Mouse (Mus musculus) midbrain, embryonic 16.5 days (tissue): Measurements from ENCODE around the gene Tec. TPM values are rescaled to one million over a fixed set of nuclear protein-coding genes. Genes with fewer than 3 reads are reported as not detected.

Experiments used
- ATAC-seq: fragments of 200-750 bp; cut with Nextera tagmentation; 2 replicates; pipeline ENCODE4 v1.8.0; 2017; ENCODE audit warnings: moderate TSS enrichment
- H3K27ac ChIP-seq: fragments of 300-500 bp; sonication (generic); 2 replicates; pipeline ENCODE4 v1.5.1; 2014; ENCODE audit warnings: mild to moderate bottlenecking, low read length, mixed read lengths
- H3K27me3 ChIP-seq: fragments of 300-500 bp; sonication (generic); 2 replicates; pipeline ENCODE4 v1.6.1; 2014; ENCODE audit warnings: low read depth, low read length, mixed read lengths; ENCODE audit not compliant: control insufficient read depth, insufficient read depth
- H3K36me3 ChIP-seq: fragments of 300-500 bp; sonication (generic); 2 replicates; pipeline ENCODE4 v1.6.1; 2014; ENCODE audit warnings: mild to moderate bottlenecking, low read length, moderate library complexity, mixed read lengths; ENCODE audit not compliant: control insufficient read depth, insufficient read depth
- H3K4me1 ChIP-seq: fragments of 300-500 bp; sonication (generic); 2 replicates; pipeline ENCODE4 v1.6.1; 2014; ENCODE audit warnings: mild to moderate bottlenecking, low read length, mixed read lengths; ENCODE audit not compliant: control insufficient read depth, insufficient read depth
- H3K4me2 ChIP-seq: fragments of 300-500 bp; sonication (generic); 2 replicates; pipeline ENCODE4 v1.6.1; 2014; ENCODE audit warnings: mild to moderate bottlenecking, low read length, mixed read lengths
- H3K4me3 ChIP-seq: fragments of 300-500 bp; sonication (generic); 2 replicates; pipeline ENCODE4 v1.5.1; 2014; ENCODE audit warnings: low read depth, mild to moderate bottlenecking, low read length, moderate library complexity, mixed read lengths
- H3K9ac ChIP-seq: fragments of 300-500 bp; sonication (generic); 2 replicates; pipeline ENCODE4 v1.6.1; 2014; ENCODE audit warnings: low read depth, low read length, mixed read lengths
- H3K9me3 ChIP-seq: fragments of 300-500 bp; sonication (generic); replicated peaks from 2 replicates; pipeline ENCODE4 v1.6.1; 2014; ENCODE audit warnings: mild to moderate bottlenecking, low read length, mixed read lengths; ENCODE audit not compliant: control insufficient read depth, poor library complexity, severe bottlenecking
- WGBS: fragments of 180-500 bp; shearing (Covaris S2); extraction: QIAGEN DNeasy Blood & Tissue Kit; methylation state at CpG from one replicate; pipeline ENCODE4 v1.1.7; 2014; 5-methylcytosine and 5-hydroxymethylcytosine counted together
- polyA plus RNA-seq: library from polyadenylated mRNA; unstranded; fragments of >200 nt; fragmentation: Nextera tagmentation; extraction: Ambion mirVana; gene quantifications from 2 replicates; pipeline ENCODE4 v1.2.1, GENCODE M21; 2015

Gene Tec
- 4.6 and 5.4 TPM in 2 replicates for polyA plus RNA-seq

- Histone ChIP-seq H3K27ac (no peak within 1 kb of the TSS), H3K4me3 (peak within 1 kb of the TSS; percentile 57), H3K4me2 (peak within 1 kb of the TSS; percentile 96), H3K27me3 (peaks cover 10% of the 10 kb centered on the region), H3K9ac (peak within 1 kb of the TSS; percentile 64), H3K36me3 (no peaks in the 10 kb centered on the region), H3K4me1 (peaks cover 9% of the 10 kb centered on the region), H3K9me3 (no peaks in the 10 kb centered on the region)
- WGBS, result under 1% methylated on average over 57 of the region's 60 CpGs
- peak; percentile 92 for ATAC-seq
Measured at GRCm38 (mm10) chr5:72868091-72868875, at the start of gene Tec. Gene Tec (minus strand): TSS chr5:72868483.

- Histone ChIP-seq H3K9ac (0 out of 2 replicates have a peak overlapping the region, but pooled peaks have one; percentile 3), H3K9me3 (no peaks in the 10 kb centered on the region), H3K4me3 (no peak overlapping the region), H3K27me3 (no peaks in the 10 kb centered on the region), H3K36me3 (no peaks in the 10 kb centered on the region), H3K27ac (no peak overlapping the region), H3K4me1 (peaks cover 22% of the 10 kb centered on the region), H3K4me2 (peak overlapping the region; percentile 61)
- 77% methylated on average over 1 of the region's 1 CpGs for WGBS
- ATAC-seq, result no peak
Measured at GRCm38 (mm10) chr5:72916851-72917250, 48.6 kb upstream of the Tec start.

GRCm38 (mm10) chr5:72916048-72916447, 47.8 kb upstream of the Tec start:
- no peaks in the 10 kb centered on the region for H3K27me3 ChIP-seq
- no peak overlapping the region for H3K27ac ChIP-seq
- no peaks in the 10 kb centered on the region for H3K9me3 ChIP-seq
- peaks cover 22% of the 10 kb centered on the region for H3K4me1 ChIP-seq
- H3K4me2 ChIP-seq, result peak overlapping the region; percentile 61
- H3K36me3 ChIP-seq, result no peaks in the 10 kb centered on the region
- peak overlapping the region; percentile 99; the same call in 1 of the 2 replicates for H3K9ac ChIP-seq
- peak overlapping the region; percentile 97 for H3K4me3 ChIP-seq
- 32% methylated on average over 4 of the region's 4 CpGs for WGBS
- no peak for ATAC-seq

GRCm38 (mm10) chr5:72914633-72915561, 46.6 kb upstream of the Tec start:
- no peaks in the 10 kb centered on the region for H3K9me3 ChIP-seq
- H3K27me3 ChIP-seq, result no peaks in the 10 kb centered on the region
- peak overlapping the region; percentile 99 for H3K9ac ChIP-seq
- peak overlapping the region; percentile 61 for H3K4me2 ChIP-seq
- peak overlapping the region; percentile 97 for H3K27ac ChIP-seq
- H3K4me1 ChIP-seq, result peaks cover 22% of the 10 kb centered on the region
- WGBS, result under 1% methylated on average over 57 of the region's 66 CpGs
- peak; percentile 71 for ATAC-seq
- H3K36me3 ChIP-seq, result no peaks in the 10 kb centered on the region
- peak overlapping the region; percentile 97 for H3K4me3 ChIP-seq

- Histone ChIP-seq H3K4me2 (peak within 1 kb of the TSS; percentile 61), H3K27me3 (no peaks in the 10 kb centered on the region), H3K4me1 (peaks cover 22% of the 10 kb centered on the region), H3K9me3 (no peaks in the 10 kb centered on the region), H3K36me3 (no peaks in the 10 kb centered on the region), H3K4me3 (peak within 1 kb of the TSS; percentile 97), H3K27ac (peak within 1 kb of the TSS; percentile 97), H3K9ac (peak within 1 kb of the TSS; percentile 99)
- WGBS, result under 1% methylated on average over 82 of the region's 83 CpGs
- ATAC-seq, result peak; percentile 94
Measured at GRCm38 (mm10) chr5:72913648-72914557, 45.6 kb upstream of the Tec start, which contains the start of gene Slain2. Gene Slain2 (plus strand): TSS chr5:72914304.

GRCm38 (mm10) chr5:72911284-72911683, 43.0 kb upstream of the Tec start:
- 78% methylated on average over 3 of the region's 3 CpGs for WGBS
- no peak for ATAC-seq
- Histone ChIP-seq H3K4me3 (no peak overlapping the region), H3K4me2 (no peak overlapping the region), H3K36me3 (no peaks in the 10 kb centered on the region), H3K27me3 (no peaks in the 10 kb centered on the region), H3K9ac (no peak overlapping the region), H3K4me1 (peaks cover 9% of the 10 kb centered on the region), H3K27ac (no peak overlapping the region), H3K9me3 (no peaks in the 10 kb centered on the region)

- Histone ChIP-seq H3K4me1 (peaks cover 3% of the 10 kb centered on the region; the same call in 1 of the 2 replicates), H3K9ac (no peak overlapping the region), H3K4me3 (no peak overlapping the region), H3K9me3 (no peaks in the 10 kb centered on the region), H3K27me3 (no peaks in the 10 kb centered on the region), H3K27ac (no peak overlapping the region), H3K36me3 (no peaks in the 10 kb centered on the region), H3K4me2 (no peak overlapping the region)
- ATAC-seq, result no peak
- 94% methylated on average over 1 of the region's 1 CpGs for WGBS
Measured at GRCm38 (mm10) chr5:72910373-72910772, 42.1 kb upstream of the Tec start.

- Histone ChIP-seq H3K27ac (no peak overlapping the region), H3K36me3 (no peaks in the 10 kb centered on the region), H3K4me2 (no peak overlapping the region), H3K4me3 (no peak overlapping the region), H3K4me1 (peaks cover 3% of the 10 kb centered on the region; the same call in 1 of the 2 replicates), H3K9me3 (no peaks in the 10 kb centered on the region), H3K27me3 (no peaks in the 10 kb centered on the region), H3K9ac (no peak overlapping the region)
- ATAC-seq, result no peak
- 86% methylated on average over 4 of the region's 4 CpGs for WGBS
Measured at GRCm38 (mm10) chr5:72909363-72909762, 41.1 kb upstream of the Tec start.
